Mouse (Mus musculus) erythroblast, embryonic 14.5 days (primary cell): ENCODE measurements around the gene Rpain.

Source experiments
- GATA1 ChIP-seq: IDR thresholded peaks from 2 replicates; pipeline ENCODE4 v1.6.1; 2012; ENCODE audit warnings: low read length, inconsistent platforms, mixed read lengths
- TAL1 ChIP-seq: IDR thresholded peaks from 3 replicates; pipeline ENCODE4 v1.6.1; 2012; ENCODE audit warnings: low read length, inconsistent platforms, mixed read lengths

DNA sequence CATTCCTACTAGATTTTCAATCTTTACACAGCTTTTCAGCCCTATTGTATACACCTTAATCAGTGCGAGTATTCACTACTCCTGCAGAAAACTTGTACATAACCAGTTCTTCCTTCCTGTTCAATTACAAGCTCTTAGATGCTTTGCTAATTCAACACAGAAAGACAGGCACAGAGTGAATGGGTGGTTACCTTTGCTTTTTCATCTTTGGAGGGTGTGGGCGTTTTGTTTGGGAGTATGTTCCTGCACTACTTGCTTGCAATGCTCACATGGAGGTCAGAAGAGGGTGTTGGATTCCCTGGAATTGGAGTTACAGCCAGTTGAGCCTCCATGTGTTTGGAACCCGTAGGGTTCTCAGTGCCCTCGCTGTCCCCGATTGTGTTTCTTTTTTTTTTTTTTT is 35.0 kb downstream of the Rpain start:
- TF ChIP-seq GATA1 (no peak), TAL1 (no peak)
